8 mouse cellular contexts compared by ENCODE assay signal in the genomic region with DNA sequence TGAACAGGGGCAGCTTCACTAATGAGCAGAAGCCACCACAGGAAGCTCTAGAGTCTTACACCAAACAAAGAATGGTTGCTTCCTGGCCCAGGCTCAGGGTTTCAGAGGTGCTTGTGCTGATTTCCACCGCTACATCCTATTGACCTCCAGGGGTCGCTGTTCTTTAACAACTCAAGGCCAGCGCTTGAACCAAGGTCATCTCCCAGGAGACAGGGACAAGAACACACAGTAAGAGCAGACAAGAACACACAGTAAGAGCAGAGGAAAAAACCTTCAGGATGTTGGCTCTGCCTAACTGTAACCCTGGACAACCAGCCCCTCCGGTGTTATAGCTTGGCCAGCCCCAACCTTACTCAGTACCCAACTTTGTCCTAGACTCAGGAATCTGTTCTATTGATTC. TPM values are rescaled to one million over a fixed set of nuclear protein-coding genes. Genes with fewer than 3 reads are reported as not detected.
DNase-seq lines count a peak whose midpoint lies in the region; ATAC-seq and TF ChIP-seq lines count a peak whose summit lies in the region.

No protein-coding gene starts in this region.

- peak; percentile 88 for TF ChIP-seq CTCF in Patski (IDR thresholded peaks at IDR 0.05)

- peak; percentile 79 for ATAC-seq in Patski
- ATAC-seq in frontal cortex, adult (ENCODE audit: low TSS enrichment), result peak; percentile 62
- peak; percentile 64; the same call in 1 of the 2 replicates for ATAC-seq in hindbrain, embryonic 11.5 days (ENCODE audit: low FRiP score)

- no peaks in the 10 kb centered on the region for H3K9me3 ChIP-seq in hindbrain, embryonic 11.5 days (ENCODE audit: control insufficient read depth, low read length)

- no peak overlapping the region for H3K4me2 ChIP-seq in hindbrain, embryonic 11.5 days (replicated peaks; ENCODE audit: low read depth, low read length)

- CTCF ChIA-PET in Patski (lab: Charles Lee), result interaction anchor here (0.7 to 2.2 kb wide), 10 partner anchors 13 to 53 kb away, joined by 3 to 10 read pairs (median 4); no protein-coding TSS in a partner anchor

- peak; percentile 30 for DNase-seq in Patski (ENCODE audit: low read depth, low spot score)
- peak; percentile 29 for DNase-seq in cerebellum, adult 8-10 months
- DNase-seq in hindbrain, embryonic 11.5 days (ENCODE audit: low spot score), result peak; percentile 88
- DNase-seq in layer of hippocampus, adult 9-10 months (ENCODE audit: low spot score), result peak; percentile 51
- peak; percentile 86 for DNase-seq in lung, postnatal 10 days
- peak; percentile 93 for DNase-seq in retina, postnatal 1 day
- peak; percentile 63 to 73 for DNase-seq in thymus, postnatal 36 days

- H3K27ac ChIP-seq in hindbrain, embryonic 11.5 days (ENCODE audit: low read depth, low read length), result no peak overlapping the region

- in situ Hi-C loops in Patski (cut with MboI; ENCODE audit: low pct_unique_long_range_greater_than_20kb), result no loop called here

- POLR2A ChIA-PET in Patski (lab: Charles Lee), result no interaction called here

- H3K36me3 ChIP-seq in hindbrain, embryonic 11.5 days (ENCODE audit: control insufficient read depth, insufficient read depth, low read length), result no peaks in the 10 kb centered on the region

- 10% methylated on average over 4 of the region's 4 CpGs for WGBS in hindbrain, embryonic 11.5 days

- H3K4me3 ChIP-seq in hindbrain, embryonic 11.5 days (ENCODE audit: low read depth, low read length), result no peak overlapping the region

- H3K9ac ChIP-seq in hindbrain, embryonic 11.5 days (ENCODE audit: low read depth, low read length), result no peak overlapping the region

- H3K27me3 ChIP-seq in Patski, result no peaks in the 10 kb centered on the region
- no peaks in the 10 kb centered on the region for H3K27me3 ChIP-seq in hindbrain, embryonic 11.5 days (ENCODE audit: control insufficient read depth, insufficient read depth, low read length)

- H3K4me1 ChIP-seq in hindbrain, embryonic 11.5 days (replicated peaks; ENCODE audit: control insufficient read depth, insufficient read depth, low read length), result no peaks in the 10 kb centered on the region

RNA-seq across cellular contexts. Expression of a gene that starts 14.5 kb away (rescaled TPM):
- 0.41 TPM for polyA plus RNA-seq in Patski (2021)
- 0.19 and 0.45 TPM in 2 replicates for polyA plus RNA-seq in hindbrain, embryonic 11.5 days (2014; fragmentation: Nextera tagmentation; extraction: Ambion mirVana)

RNA-seq across cellular contexts. Expression of a gene that starts 33.6 kb away (rescaled TPM):
- 192 TPM for polyA plus RNA-seq in Patski (2021)
- polyA plus RNA-seq in hindbrain, embryonic 11.5 days (2014; fragmentation: Nextera tagmentation; extraction: Ambion mirVana), result 387 and 392 TPM in 2 replicates

Comparison
In these comparisons a context has a peak if more than half of its experiments do, and no peak if none do; other contexts are left out.
1. DNase-seq: peak in every context shown above with its lines; median percentile 93 in retina, postnatal 1 day; 88 in hindbrain, embryonic 11.5 days; 86 in lung, postnatal 10 days; 68 in thymus, postnatal 36 days; 51 in layer of hippocampus, adult 9-10 months; 30 in Patski; 29 in cerebellum, adult 8-10 months.